Mouse (Mus musculus) adrenal gland, adult 2 months (tissue): ENCODE measurements around the gene Map2k5. TPM values are rescaled to one million over a fixed set of nuclear protein-coding genes. Genes with fewer than 3 reads are reported as not detected.

Source experiments
- DNase-seq: peaks from one replicate; pipeline ENCODE4 v3.0.0; 2021
- polyA plus RNA-seq: library from polyadenylated mRNA; depleted of rRNA; stranded (reverse); fragments of >200 nt; gene quantifications from 2 replicates; pipeline ENCODE4 v1.2.3, GENCODE M21; 2012
- total RNA-seq, 2 experiments: library from RNA; stranded (reverse); gene quantifications; 2 replicates each; pipeline ENCODE4 v1.2.3; 2021

Map2k5 gene
- total and polyA plus RNA-seq, 3 experiments = 23.9 to 96.0 (median 31.1) TPM

DNA sequence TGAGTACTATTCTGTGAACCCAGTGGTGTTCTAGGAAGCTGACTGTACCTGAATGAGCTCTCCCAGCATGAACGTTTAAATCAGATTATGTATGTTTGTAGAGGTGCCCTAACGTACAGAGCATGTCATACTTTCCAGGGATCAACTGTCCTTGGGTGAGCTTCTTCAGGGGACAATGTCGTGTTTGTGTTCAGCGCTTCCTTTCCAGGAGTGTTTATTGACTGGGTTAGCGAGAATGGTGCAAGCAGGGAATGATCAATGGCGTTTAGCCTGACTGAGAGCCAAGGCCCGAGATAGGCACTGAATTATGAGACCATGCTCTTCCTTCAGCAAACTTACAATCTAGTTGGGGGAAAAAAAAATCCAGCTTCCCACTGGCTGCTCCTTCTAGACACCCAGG, 193.8 kb downstream of the Map2k5 start:
- no peak for DNase-seq

DNA sequence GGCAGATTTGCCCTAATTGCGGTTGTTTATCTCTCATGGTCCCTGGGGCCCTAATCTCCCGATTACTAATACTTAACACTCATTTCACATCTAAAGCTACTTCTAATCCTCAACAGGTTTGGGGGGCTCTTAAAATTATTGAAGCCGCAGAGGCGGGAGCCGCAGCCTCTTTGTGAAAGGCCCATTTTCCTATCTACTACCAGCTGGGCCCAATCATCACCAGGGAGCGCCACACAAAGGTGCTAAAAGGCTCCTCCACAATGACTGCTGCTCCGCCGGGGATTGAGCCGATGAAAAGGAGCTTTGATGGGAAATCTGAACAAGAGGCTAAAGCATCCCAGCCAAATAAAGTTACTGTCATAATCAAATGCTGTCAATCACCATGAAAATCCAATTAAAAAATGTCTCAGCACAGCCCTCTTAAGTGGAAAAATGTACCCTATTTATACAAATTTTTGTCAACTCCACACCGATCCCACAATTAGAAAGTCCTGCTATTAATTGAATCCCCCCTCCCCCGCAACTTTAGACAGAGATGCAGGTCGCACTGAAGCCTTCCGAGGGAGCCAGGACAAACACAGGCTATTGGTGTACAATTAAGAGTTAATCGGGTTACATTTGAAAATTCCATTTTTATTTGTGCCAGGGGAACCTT, 195.3 kb downstream of the Map2k5 start:
- DNase-seq = no peak

GRCm38 (mm10) chr9:63181337-63182178, 196.1 kb downstream of the Map2k5 start:
- no peak for DNase-seq

GRCm38 (mm10) chr9:63178296-63178695, 199.4 kb downstream of the Map2k5 start:
- no peak for DNase-seq

- no peak for DNase-seq
Observed at GRCm38 (mm10) chr9:63174001-63174721, 203.5 kb downstream of the Map2k5 start.

GRCm38 (mm10) chr9:63171951-63172350, 205.8 kb downstream of the Map2k5 start:
- DNase-seq = no peak

GRCm38 (mm10) chr9:63169127-63169526, 208.6 kb downstream of the Map2k5 start:
- DNase-seq = no peak

DNA sequence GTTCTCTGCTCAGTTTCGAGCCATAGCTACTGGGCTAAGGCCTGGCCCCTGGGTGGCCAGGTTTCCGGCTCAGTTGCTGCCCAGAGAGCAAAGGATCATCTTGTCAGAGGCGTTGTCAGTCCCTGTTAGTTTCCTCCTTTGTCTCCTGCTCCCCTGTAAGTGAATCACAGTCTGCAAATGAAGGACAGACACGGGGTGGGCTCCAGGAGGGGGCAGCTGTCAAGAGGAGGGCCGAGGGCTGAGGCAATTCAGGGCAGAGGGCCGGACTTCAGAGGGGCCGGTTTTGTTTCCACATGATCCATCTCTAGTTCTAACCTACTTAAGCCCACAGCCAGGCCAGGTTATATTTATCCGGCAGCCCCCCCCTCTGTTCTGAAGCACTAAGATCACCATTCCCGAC, 212.6 kb downstream of the Map2k5 start:
- DNase-seq = no peak

- no peak for DNase-seq
Observed at GRCm38 (mm10) chr9:63163756-63164155, 213.9 kb downstream of the Map2k5 start.

DNA sequence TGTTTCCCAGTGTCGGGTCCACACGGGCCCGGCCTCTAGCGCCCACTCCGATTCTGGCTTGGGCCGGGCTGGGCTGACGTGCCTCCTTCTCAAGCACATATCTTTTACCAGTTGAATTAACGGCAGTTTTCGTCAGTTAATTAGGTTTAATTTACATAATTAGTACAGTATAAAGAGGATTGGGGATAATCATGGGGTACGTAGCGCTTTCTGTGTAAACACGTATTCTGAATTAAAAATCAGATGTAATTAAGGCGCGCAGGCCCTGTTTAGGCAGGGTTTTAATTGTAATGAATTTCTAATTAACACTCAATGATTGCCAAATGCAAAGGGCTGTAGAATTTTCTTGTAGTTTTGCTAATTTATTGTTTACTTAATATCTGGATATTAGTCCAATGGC, 225.8 kb downstream of the Map2k5 start:
- DNase-seq = no peak

DNA sequence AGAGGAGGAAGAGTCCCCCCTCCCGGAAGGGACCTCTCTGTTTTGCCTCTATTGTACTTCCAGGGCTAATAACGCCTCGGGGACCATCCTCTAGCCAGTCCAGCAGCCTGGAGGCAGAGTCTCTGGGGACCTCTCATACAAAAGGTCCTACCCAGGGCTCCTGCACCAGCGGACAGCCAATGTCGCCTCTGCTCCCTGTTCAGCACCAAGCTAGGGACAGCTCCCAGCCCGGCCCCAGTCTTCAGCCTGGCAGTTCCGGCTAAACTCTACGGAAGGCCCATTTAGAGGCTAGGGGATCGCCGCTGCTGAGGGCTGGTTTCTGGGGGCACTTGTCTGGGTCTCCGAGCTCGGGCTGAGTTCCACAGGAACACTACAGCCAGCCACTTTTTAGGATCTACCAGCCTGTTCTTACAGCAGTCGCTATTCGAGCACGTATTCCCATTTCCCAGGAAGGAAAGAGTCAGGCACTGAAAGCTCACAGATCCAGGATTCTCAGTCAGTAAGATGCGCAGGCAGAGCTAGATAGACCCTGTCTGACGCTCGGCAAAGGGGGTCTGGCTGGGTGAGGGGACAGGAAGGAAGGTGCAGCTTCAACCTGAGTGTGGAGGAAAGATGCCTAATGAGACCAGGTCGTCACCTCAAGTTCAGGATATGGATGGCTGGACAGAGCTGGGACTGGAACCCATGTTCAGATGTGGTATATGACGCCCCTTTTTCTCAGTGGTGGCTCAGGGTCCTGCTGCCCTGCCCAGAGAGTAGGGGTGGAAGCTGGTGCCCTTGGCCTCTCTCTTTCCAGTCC, 226.4 kb downstream of the Map2k5 start:
- DNase-seq = peak; percentile 80

DNA sequence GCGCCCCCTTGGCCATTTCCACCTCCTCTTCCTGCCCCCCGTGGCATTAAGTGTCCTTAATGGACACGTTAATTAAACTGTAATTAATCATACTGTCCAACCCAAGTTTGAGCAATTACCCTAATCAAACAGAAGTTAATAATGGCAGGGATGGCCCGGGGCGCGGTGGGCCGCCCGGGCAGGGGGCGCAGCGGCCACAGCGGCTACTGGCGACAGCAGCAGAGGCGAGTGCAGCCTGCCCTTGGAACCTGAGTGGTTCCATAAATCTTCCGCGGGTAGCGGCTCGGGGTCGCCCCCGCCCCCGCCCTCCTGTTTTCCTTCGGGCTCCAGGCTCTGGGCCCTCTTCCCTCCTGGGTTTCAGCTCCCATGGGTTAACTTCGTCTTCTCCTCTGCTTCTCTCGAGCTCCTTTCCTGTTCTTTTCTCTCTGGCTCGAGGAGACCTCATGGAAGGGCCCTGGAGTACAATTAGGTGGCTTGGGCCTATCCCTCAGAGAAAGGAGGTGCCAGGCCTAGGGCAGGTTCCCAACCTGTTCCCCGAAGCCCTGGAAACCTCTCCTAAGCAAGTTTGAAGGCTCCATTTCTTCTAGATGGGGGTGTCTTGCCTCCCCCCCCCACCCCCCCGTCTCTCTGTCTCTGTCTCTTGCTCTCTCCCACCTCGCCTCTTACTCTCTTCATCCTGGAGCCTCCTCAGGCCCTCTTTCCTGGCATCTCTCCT, 227.5 kb downstream of the Map2k5 start:
- DNase-seq = no peak

GRCm38 (mm10) chr9:63149372-63149766, 228.3 kb downstream of the Map2k5 start:
- no peak for DNase-seq

GRCm38 (mm10) chr9:63148410-63149371, 229.0 kb downstream of the Map2k5 start, which contains the start of gene Skor1:
Skor1 (minus strand) TSS chr9:63148961.
- no peak for DNase-seq

- DNase-seq = no peak
Observed at GRCm38 (mm10) chr9:63147786-63148409, 229.8 kb downstream of the Map2k5 start.

DNA sequence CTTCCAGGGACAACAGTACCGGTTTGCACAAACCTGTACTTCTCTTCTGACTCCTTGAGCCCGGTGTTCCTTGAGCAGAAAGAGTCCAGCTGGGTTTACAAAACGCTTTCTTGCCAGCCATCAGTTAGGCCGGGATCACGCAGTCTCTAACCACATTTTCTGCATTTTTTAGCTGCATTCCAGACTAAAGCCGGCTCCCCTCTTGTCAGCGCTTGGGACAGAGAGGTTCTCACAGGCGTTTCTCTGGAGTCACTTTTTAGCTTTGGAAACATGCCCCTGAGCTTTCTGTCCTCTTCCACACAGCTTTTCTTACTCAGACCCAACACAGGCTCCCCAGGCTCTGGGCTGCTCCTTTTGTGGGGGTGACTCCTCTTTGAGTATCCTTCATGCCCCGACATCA, 230.4 kb downstream of the Map2k5 start:
- DNase-seq = no peak

DNA sequence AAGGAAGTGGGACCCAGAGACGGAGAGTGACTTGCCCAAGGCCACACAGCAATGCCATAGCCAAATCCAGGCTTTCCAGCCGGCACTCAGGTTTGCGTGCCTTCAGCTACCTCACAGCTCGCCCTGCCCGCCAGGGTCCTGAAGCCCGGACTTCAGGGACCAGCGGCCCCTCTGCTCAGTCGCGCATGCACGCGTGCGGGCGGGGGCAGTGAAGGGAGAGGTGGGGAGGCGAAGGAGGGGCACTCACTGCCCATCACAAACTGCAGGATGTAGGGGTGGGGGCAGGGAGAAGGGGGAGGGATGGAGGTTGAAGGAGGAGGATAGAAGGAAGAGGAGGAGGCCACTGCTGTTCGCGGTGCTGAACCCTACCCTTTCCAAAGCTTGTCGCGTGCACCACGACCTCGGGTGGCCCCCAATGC, 230.8 kb downstream of the Map2k5 start:
- DNase-seq = no peak

- no peak for DNase-seq
Observed at GRCm38 (mm10) chr9:63146126-63146855, 231.4 kb downstream of the Map2k5 start.
